Mouse (Mus musculus) forebrain, embryonic 15.5 days (tissue): Measurements from ENCODE around the gene Dip2c. TPM values are rescaled to one million over a fixed set of nuclear protein-coding genes. Genes with fewer than 3 reads are reported as not detected.

Experiments used
- ATAC-seq: fragments of 200-750 bp; cut with Nextera tagmentation; replicated peaks from 2 replicates; pipeline ENCODE4 v1.8.0; 2017; ENCODE audit warnings: mild to moderate bottlenecking, moderate TSS enrichment, moderate library complexity
- H3K27ac ChIP-seq: fragments of 300-500 bp; sonication (generic); replicated peaks from 2 replicates; pipeline ENCODE4 v1.5.1; 2015; ENCODE audit warnings: mild to moderate bottlenecking, inconsistent platforms
- H3K27me3 ChIP-seq: fragments of 300-500 bp; sonication (generic); 2 replicates; pipeline ENCODE4 v1.6.1; 2015; ENCODE audit warnings: inconsistent platforms
- H3K36me3 ChIP-seq: fragments of 300-500 bp; sonication (generic); 2 replicates; pipeline ENCODE4 v1.6.1; 2015; ENCODE audit warnings: mild to moderate bottlenecking, inconsistent platforms
- H3K4me1 ChIP-seq: fragments of 300-500 bp; sonication (generic); 2 replicates; pipeline ENCODE4 v1.6.1; 2015; ENCODE audit warnings: inconsistent platforms
- H3K4me2 ChIP-seq: fragments of 300-500 bp; sonication (generic); replicated peaks from 2 replicates; pipeline ENCODE4 v1.6.1; 2015; ENCODE audit warnings: mild to moderate bottlenecking, inconsistent platforms
- H3K4me3 ChIP-seq: fragments of 300-500 bp; sonication (generic); 2 replicates; pipeline ENCODE4 v1.5.1; 2015; ENCODE audit warnings: mild to moderate bottlenecking, inconsistent platforms
- H3K9ac ChIP-seq: fragments of 300-500 bp; sonication (generic); replicated peaks from 2 replicates; pipeline ENCODE4 v1.6.1; 2015; ENCODE audit warnings: mild to moderate bottlenecking, inconsistent platforms
- H3K9me3 ChIP-seq: fragments of 300-500 bp; sonication (generic); 2 replicates; pipeline ENCODE4 v1.6.1; 2016; ENCODE audit warnings: inconsistent platforms
- WGBS: fragments of 180-500 bp; shearing (Covaris S2); methylation state at CpG from one replicate; pipeline ENCODE4 v1.1.7; 2015; ENCODE audit warnings: mixed read lengths; 5-methylcytosine and 5-hydroxymethylcytosine counted together
- polyA plus RNA-seq: library from polyadenylated mRNA; unstranded; fragments of >200 nt; fragmentation: Nextera tagmentation; extraction: Ambion mirVana; gene quantifications from 2 replicates; pipeline ENCODE4 v1.2.1, GENCODE M21; 2015

Gene Dip2c
- polyA plus RNA-seq, 1 experiment from 2014 or later = 13.0 TPM

DNA sequence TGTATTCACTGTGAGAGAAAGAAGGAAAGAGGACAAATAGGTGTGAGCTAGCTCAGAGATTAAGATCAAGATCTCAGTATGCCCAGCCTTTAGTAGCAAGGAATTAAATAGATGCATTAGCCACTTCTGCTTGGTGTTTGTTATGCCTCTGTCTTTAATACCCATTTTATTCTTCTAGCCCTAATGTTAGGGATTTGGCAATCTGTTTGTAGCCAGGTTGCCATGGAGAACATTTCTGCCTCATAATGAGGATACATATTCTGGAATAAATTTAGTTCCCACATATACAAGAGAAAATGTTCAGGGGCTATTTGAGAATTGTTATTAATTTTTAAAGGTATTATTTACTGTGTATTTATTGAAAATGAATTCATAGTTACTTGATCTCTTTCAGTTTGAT lies 374.3 kb downstream of the Dip2c start:
- Histone ChIP-seq H3K4me2 (no peak overlapping the region), H3K27ac (no peak overlapping the region), H3K27me3 (no peaks in the 10 kb centered on the region), H3K4me1 (no peaks in the 10 kb centered on the region), H3K9me3 (no peaks in the 10 kb centered on the region), H3K9ac (no peak overlapping the region), H3K36me3 (0 out of 2 replicates have a peak, but pooled peaks cover 2% of the 10 kb centered on the region), H3K4me3 (no peak overlapping the region)
- ATAC-seq = no peak

DNA sequence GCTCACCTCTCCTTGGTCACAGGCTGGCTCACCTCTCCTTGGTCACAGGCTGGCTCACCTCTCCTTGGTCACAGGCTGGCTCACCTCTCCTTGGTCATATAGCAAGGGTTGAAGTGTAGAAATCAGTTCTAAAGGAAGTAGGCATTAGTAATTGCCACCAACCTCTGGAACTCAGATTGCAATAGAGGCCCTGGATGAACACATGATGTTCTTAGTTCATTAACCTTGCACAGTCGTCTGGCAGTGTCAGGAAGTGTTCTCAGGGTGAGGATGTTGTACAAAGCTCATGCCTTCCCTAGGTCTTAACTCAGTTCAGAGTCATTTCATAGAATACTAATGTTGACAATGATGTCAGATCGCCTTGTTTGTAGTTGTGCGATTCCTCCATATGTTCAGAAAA lies 376.7 kb downstream of the Dip2c start:
- no peak for ATAC-seq
- Histone ChIP-seq H3K9me3 (no peaks in the 10 kb centered on the region), H3K4me3 (no peak overlapping the region), H3K9ac (no peak overlapping the region), H3K4me2 (no peak overlapping the region), H3K27ac (no peak overlapping the region), H3K36me3 (peaks cover 14% of the 10 kb centered on the region), H3K4me1 (no peaks in the 10 kb centered on the region), H3K27me3 (no peaks in the 10 kb centered on the region)
- 78% methylated on average over 3 of the region's 3 CpGs for WGBS

DNA sequence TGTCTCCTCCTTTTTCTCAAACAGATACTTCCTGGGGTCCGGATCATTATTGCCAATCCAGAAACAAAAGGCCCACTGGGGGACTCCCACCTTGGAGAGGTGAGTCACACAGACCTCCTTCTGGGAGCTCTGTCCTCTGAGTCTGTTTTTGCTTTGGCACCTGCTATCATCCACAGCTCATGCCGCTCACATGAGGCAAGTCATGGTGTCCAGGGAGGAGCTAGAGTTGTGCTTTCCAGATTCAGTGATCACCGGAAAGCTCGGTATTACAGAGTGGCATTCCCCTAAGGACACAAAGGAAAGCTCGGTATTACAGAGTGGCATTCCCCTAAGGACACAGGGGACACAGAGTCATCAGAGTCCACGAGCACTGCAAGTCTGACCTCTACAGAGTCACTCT lies 380.3 kb downstream of the Dip2c start:
- Histone ChIP-seq H3K9ac (no peak overlapping the region), H3K9me3 (no peaks in the 10 kb centered on the region), H3K4me2 (no peak overlapping the region), H3K27me3 (no peaks in the 10 kb centered on the region), H3K4me3 (no peak overlapping the region), H3K4me1 (no peaks in the 10 kb centered on the region), H3K27ac (no peak overlapping the region), H3K36me3 (peaks cover 38% of the 10 kb centered on the region)
- 94% methylated on average over 6 of the region's 6 CpGs for whole genome bisulfite sequencing
- ATAC-seq = no peak

DNA sequence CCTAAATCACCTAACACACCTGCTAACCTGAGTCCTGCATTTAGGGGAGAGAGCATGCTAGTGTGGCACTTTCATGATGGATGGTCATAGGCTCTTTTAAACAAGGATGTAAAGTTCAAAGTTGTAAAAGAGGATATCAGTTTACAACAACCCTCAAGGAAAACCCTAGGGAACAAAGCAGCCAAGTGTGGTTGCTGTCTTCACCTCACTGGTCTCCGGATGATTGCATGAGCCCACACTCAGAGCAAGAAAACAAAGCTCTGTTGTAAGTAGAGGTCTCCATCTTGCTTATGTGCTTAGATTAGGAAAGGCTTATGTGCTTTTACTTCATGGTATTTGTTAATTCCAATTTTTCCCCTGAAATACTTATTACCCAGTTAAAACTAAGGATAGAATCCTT lies 384.4 kb downstream of the Dip2c start:
- 78% methylated on average over 1 of the region's 1 CpGs for WGBS
- Histone ChIP-seq H3K4me2 (no peak overlapping the region), H3K27ac (no peak overlapping the region), H3K27me3 (no peaks in the 10 kb centered on the region), H3K4me3 (no peak overlapping the region), H3K36me3 (peaks cover 39% of the 10 kb centered on the region), H3K4me1 (no peaks in the 10 kb centered on the region), H3K9me3 (no peaks in the 10 kb centered on the region), H3K9ac (no peak overlapping the region)
- ATAC-seq = no peak

DNA sequence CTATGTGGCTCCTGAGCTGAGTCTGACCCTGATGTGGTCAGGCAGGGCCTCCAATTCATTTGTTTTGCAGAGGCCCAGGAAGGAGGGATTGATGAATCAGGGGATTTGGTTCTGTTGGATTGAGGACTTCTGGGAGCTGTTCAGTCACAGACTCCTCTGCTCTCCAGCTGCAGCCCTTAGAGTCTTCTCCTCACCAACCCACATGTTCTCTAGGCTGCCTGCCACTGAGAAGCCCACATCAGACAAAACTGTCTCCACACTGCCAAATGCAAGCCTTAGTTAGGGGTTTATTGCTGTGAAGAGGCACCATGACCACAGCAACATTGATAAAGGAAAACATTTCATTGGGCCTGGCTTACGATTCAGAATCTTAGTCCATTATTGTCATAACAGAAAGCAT lies 387.3 kb downstream of the Dip2c start:
- no peaks in the 10 kb centered on the region for H3K27me3 ChIP-seq
- H3K36me3 ChIP-seq = peaks cover 24% of the 10 kb centered on the region
- WGBS = 88% methylated on average over 1 of the region's 1 CpGs

DNA sequence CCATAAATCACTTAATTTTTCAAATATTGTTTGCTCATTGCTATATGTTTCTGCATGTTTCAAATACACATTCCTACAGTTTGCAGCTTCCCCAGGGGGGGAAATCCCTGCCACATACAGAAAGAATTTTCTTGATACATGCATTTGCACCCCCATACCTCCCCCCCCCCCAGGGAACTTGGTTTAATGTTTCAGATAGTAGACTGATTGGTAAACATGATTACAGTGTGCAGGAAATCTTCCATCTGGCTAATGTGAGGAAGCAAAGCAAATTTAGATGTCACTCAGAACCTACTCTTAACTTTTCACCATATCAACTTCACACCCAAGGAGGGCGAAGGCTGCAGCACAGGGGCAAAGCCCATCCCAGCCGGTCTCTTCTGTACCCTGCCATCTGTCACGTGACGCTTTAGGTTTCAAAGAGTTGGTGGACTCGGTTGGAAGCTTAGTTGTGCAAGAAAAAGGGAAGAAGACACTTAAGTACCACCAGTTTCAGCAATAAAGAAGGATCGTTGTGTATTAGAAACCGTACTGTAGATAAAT lies 391.7 kb downstream of the Dip2c start:
- H3K27ac ChIP-seq = no peak overlapping the region
- H3K27me3 ChIP-seq = no peaks in the 10 kb centered on the region
- H3K4me1 ChIP-seq = no peaks in the 10 kb centered on the region
- ATAC-seq = no peak
- H3K4me2 ChIP-seq = no peak overlapping the region
- H3K9ac ChIP-seq = no peak overlapping the region
- H3K4me3 ChIP-seq = no peak overlapping the region
- H3K36me3 ChIP-seq = 0 out of 2 replicates have a peak, but pooled peaks cover 5% of the 10 kb centered on the region
- H3K9me3 ChIP-seq = no peaks in the 10 kb centered on the region
- WGBS = 84% methylated on average over 7 of the region's 7 CpGs

More for the DNA sequence above, 387.3 kb downstream of the Dip2c start:
- H3K4me3 ChIP-seq = no peak overlapping the region
- H3K4me2 ChIP-seq = no peak overlapping the region
- no peaks in the 10 kb centered on the region for H3K4me1 ChIP-seq
- no peak overlapping the region for H3K27ac ChIP-seq
- no peak overlapping the region for H3K9ac ChIP-seq
- ATAC-seq = no peak
- no peaks in the 10 kb centered on the region for H3K9me3 ChIP-seq

DNA sequence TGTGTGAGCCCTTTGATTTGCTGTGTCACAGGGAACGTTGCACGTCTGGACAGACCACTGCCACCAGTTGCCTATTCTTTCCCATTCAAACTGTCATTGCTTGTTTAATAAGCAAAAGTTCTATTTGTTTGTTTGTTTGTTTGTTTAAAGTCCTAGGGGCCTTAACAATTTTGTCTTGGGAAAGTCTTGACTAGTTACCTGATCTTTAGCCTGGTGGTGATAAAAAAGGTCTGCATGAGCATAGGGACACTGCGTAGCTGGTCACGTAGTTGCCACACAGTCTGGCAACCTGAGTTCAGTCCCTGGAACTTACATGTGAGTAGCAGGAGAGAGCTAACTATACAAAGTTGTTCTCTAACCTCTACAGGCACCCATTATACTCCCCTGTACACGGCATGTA lies 392.9 kb downstream of the Dip2c start:
- 93% methylated on average over 5 of the region's 5 CpGs for WGBS
- Histone ChIP-seq H3K27ac (no peak overlapping the region), H3K4me1 (no peaks in the 10 kb centered on the region), H3K9ac (no peak overlapping the region), H3K27me3 (no peaks in the 10 kb centered on the region), H3K36me3 (0 out of 2 replicates have a peak, but pooled peaks cover 5% of the 10 kb centered on the region), H3K4me2 (no peak overlapping the region), H3K4me3 (no peak overlapping the region), H3K9me3 (no peaks in the 10 kb centered on the region)
- ATAC-seq = no peak

DNA sequence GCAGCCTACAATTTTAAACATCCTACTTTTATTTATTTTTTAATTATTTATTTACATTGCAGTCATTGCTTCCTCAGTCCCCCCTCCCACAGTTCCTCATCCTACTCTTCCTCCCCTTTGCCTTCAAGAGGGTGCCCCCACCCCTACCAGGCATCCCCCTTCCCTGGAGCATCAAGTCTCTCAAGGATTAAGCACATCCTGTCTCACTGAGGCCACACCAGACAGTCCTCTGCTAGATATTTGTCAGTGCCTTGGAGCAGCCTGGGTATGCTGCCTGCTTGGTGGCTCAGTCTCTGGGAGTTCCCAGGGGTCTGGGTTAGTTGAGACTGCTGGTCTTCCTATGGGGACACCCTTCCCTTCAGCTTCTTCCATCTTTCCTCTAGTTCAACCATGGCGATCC lies 397.8 kb downstream of the Dip2c start:
- 0 out of 2 replicates have a peak, but pooled peaks cover 5% of the 10 kb centered on the region for H3K36me3 ChIP-seq
- H3K4me1 ChIP-seq = no peaks in the 10 kb centered on the region
- H3K9ac ChIP-seq = no peak overlapping the region
- ATAC-seq = no peak
- H3K27me3 ChIP-seq = no peaks in the 10 kb centered on the region
- H3K9me3 ChIP-seq = 0 out of 2 replicates have a peak, but pooled peaks cover 9% of the 10 kb centered on the region
- H3K4me2 ChIP-seq = no peak overlapping the region
- H3K27ac ChIP-seq = no peak overlapping the region
- WGBS = 100% methylated on average over 1 of the region's 1 CpGs
- H3K4me3 ChIP-seq = no peak overlapping the region

DNA sequence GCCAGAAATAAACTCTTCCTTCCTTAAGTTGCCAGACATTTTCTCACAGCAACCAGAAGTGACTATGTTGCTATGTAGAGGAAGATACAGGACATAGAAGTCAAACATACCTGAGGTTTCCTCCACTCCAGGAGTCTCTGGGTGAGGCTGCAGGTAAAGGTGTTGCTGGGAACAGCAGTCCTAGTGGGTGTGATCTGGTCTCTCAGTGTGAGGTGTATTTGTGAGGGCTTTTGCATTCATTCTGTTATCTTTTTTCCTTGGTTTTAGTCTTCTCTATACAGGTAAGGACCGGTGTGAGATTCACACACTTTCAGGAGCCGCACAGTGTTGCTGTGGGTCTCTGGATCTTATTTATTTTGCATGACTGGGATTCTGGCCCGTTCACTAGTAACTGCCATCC lies 405.2 kb downstream of the Dip2c start:
- Histone ChIP-seq H3K27me3 (no peaks in the 10 kb centered on the region), H3K4me3 (no peak overlapping the region), H3K36me3 (peaks cover 32% of the 10 kb centered on the region), H3K27ac (no peak overlapping the region), H3K4me2 (no peak overlapping the region), H3K4me1 (no peaks in the 10 kb centered on the region), H3K9ac (no peak overlapping the region), H3K9me3 (0 out of 2 replicates have a peak, but pooled peaks cover under 1% of the 10 kb centered on the region)
- WGBS = 98% methylated on average over 3 of the region's 3 CpGs
- ATAC-seq = no peak

DNA sequence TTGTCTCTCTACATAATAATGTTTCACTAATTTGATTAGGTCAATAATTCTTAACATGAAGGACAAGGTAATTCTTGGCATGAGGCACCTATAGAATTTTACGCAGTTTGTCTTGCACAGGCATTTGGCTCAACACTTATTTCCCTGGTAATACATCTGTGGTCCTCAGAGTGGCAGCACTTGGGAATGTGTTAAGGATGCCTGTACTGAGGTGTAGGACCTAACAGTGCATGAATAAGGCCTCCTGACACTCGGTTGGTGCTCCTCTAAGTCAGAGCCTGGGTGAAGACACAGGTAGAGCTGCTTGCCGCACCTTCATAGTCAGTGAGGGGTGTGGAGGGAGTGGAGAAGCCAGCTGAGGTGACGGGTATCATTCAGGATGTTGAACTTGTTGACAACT lies 407.0 kb downstream of the Dip2c start:
- no peak overlapping the region for H3K27ac ChIP-seq
- H3K9ac ChIP-seq = no peak overlapping the region
- H3K36me3 ChIP-seq = peaks cover 49% of the 10 kb centered on the region
- no peaks in the 10 kb centered on the region for H3K4me1 ChIP-seq
- H3K4me3 ChIP-seq = no peak overlapping the region
- no peaks in the 10 kb centered on the region for H3K27me3 ChIP-seq
- WGBS = 91% methylated on average over 4 of the region's 4 CpGs
- H3K4me2 ChIP-seq = no peak overlapping the region
- H3K9me3 ChIP-seq = no peaks in the 10 kb centered on the region
- no peak; the same call in 1 of the 2 replicates for ATAC-seq

DNA sequence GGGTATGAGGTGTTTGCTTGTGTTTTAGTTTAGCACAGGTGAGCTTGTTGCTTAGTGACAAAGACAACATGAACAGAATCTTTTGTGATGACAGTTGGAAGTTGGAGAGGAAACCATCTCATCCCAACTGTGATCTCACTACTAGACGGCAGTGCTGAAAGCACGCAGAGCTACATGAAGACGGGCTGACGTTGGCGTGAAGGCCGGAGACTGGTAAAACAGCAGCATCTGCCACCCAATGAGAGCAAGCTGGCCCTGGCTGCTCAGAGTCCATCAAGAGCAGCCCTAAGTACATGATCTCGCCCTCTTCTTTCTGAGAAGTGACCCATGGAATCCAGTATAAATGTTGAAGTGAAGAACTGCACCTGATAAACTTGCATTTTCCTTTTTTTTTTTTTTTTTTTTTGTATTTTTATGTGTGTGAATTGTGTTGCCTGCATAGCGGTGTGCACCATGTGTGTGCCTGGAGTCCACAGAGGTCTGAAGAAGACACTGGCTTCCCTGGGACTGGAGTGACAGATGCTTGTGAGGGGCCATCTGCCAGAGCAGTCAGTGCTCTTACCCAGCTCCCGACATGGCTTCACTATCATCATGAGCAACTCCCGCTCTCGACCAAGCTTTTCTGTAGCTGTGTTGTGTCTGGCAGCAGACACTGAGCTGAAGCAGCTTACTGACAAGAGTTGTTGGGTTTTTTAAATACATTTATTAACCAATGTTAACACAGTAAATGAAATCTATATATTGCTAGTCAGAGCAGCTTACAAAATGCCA lies 408.0 kb downstream of the Dip2c start:
- WGBS = 86% methylated on average over 11 of the region's 11 CpGs
- ATAC-seq = no peak; the same call in 1 of the 2 replicates

DNA sequence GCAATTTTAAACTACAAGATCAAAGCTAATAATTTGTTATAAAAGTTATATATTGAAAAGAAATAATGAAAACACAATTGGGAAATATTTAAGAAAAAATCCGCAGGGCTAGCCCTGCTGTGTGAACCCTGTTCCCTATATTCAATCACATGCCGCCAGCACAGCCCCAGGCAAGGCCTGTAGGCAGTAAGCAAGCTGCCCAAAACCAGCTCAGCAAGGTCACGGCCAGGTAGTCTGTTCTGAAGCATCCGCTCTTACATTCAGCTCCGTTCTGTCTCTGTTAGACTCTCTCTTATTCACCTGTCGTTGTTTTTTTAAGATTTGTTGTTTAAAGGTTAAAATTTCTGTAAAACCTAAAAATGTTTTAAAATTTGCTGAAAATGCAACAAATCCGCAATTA lies 409.9 kb downstream of the Dip2c start:
- Histone ChIP-seq H3K27ac (no peak overlapping the region), H3K4me1 (no peaks in the 10 kb centered on the region), H3K9ac (no peak overlapping the region), H3K36me3 (peaks cover 74% of the 10 kb centered on the region), H3K4me3 (no peak overlapping the region), H3K9me3 (no peaks in the 10 kb centered on the region), H3K27me3 (no peaks in the 10 kb centered on the region), H3K4me2 (no peak overlapping the region)
- ATAC-seq = no peak
- WGBS = 94% methylated on average over 7 of the region's 7 CpGs

More for the DNA sequence above, 408.0 kb downstream of the Dip2c start:
- H3K4me1 ChIP-seq = no peaks in the 10 kb centered on the region
- no peak overlapping the region for H3K4me2 ChIP-seq
- H3K27ac ChIP-seq = no peak overlapping the region
- no peaks in the 10 kb centered on the region for H3K27me3 ChIP-seq
- H3K36me3 ChIP-seq = peaks cover 59% of the 10 kb centered on the region
- H3K9ac ChIP-seq = no peak overlapping the region
- H3K4me3 ChIP-seq = no peak overlapping the region
- H3K9me3 ChIP-seq = no peaks in the 10 kb centered on the region
